Mouse (Mus musculus): ENCODE results near the gene Chaf1a.

Gene Chaf1a

GRCm38 (mm10) chr17:56040030-56040856 is at the start of gene Chaf1a:
Gene Chaf1a (plus strand): TSS chr17:56040439.
- peak; percentile 92 to 94 for DNase-seq (ENCODE audit: low spot score in 2 of 2)

DNA sequence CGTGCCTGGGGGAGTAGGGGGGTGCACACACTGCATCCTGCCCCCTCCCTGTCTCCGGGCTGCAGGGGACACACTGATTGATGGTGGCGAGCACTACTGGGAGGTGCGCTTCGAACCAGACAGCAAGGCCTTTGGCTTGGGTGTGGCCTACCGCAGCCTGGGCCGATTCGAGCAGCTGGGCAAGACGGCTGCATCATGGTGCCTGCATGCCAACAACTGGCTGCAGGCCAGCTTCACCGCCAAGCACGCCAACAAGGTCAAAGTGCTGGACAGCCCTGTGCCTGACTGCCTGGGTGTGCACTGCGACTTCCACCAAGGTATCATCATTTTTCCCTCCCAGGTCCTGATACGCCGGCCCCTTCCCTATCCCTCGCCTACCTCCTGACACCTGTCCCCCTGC is 44.2 kb upstream of the Chaf1a start:
- no peak for DNase-seq (ENCODE audit: low spot score in 2 of 2)

DNA sequence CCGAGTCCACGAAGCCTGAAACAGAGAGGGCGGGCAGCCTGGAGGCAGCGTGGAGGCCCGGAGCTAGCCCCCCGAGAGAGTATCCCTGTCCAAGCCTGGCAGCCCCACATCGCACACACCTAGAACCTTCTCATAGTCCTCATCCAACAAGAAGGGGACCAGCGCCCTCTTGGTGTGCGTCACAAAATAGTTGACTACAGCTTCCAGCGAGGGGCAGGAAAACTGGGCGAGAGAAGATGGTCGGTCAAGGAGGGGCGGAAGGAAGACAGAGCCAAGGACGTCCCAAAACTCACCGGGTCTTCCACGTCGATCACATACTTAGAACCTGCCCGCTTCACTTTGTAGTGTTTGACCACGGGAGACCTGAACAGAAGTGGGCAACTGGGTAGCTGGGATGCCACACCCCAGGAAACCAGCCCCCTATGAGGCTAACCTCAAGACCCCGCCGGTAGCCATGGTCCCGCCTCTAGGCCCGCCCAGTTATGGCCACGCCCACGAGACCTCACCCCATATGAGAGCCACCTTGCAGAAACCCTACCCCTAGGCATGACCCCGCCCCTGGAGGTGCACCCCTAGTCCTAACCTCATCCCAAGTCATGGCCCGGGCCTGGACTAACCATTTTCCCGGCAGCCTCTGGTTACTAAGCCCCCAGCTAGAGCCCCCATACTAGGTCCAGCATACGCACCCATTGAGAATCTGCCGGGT is 40.3 kb upstream of the Chaf1a start:
- DNase-seq (ENCODE audit: low spot score in 2 of 2) = no peak

GRCm38 (mm10) chr17:56003000-56003399 is 37.2 kb upstream of the Chaf1a start:
- DNase-seq (ENCODE audit: low spot score in 2 of 2) = no peak

- no peak for DNase-seq (ENCODE audit: low spot score in 2 of 2)
Measured at GRCm38 (mm10) chr17:56005415-56006061, 34.7 kb upstream of the Chaf1a start, which contains the start of the genes Stap2 and Mpnd. Gene Stap2 (minus strand): TSS chr17:56005584. Gene Mpnd (plus strand): TSS chr17:56005711.

- no peak for DNase-seq (ENCODE audit: low spot score in 2 of 2)
Measured at GRCm38 (mm10) chr17:56006956-56007355, 33.3 kb upstream of the Chaf1a start.

DNA sequence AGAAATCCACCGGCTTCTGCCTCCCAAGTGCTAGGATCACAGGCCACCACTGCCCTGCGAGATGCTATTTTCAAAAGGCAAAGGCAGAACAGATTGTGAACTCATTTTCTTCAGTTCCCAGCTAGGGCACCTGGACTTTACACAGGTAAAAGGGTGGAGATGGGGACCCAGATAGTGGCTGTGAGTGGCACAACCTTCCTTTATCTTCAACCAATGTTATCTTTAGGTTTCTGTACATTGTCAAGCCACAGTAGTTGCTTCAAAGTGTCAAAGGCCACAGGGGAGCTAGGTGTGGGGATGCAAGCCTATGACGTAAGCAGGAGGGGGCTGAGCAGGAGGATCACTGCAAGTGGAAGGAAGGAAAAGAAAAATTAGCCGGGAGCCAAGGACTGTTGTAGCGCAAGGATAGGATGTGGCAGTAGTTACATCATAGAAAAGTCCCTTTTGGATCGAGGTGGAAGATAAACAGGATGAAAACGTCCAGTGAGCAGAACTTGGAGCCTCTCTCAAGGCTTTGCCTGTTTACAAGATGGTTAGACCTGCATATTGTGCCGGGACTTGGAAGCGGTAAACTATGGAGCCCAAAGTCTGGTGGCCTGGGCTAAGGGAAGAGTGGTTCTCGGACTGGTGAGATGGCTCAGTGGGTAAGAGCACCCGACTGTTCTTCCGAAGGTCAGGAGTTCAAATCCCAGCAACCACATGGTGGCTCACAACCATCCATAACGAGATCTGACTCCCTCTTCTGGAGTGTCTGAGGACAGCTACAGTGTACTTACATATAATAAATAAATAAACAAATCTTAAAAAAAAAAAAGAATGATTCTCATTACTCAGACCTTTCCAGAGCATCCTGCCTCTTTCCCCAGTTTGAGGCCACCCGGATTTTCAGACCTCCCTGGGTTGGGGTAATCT is 32.5 kb upstream of the Chaf1a start:
- DNase-seq (ENCODE audit: low spot score in 2 of 2) = no peak

DNA sequence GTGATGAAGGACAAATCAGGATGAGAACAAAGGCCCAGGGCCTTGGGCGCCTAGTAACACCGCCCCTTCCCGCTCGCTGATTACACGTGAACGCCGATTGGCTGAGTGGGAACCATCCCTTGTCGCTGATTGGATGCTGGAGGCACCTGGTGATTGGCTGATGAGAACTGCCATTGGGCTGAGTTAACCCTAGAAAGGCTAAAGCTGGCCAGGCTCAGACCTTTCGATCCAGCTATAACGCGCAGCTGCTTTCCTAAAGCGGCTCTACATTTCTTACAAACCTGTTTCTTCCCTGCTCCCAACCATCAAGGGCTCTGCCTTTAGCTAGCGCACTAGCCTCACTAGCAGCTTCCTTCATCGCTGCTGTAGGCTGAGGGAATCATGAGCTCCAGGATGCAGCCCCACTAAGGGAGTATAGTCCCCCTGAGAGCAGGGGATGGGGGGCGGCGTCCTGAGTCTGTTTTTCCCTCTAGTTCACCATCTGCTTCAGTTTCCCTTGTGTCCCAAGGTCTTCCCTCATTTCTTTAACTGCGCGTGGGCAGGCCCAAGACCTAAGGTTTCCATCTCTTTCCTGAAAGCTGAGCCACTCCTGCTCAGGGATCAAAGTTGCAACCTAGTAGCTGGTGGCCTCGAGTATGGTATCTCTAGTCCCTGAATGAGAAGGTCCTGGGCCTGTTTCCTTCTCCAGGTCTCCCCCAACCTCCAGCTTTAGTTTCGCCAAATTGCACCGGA is 31.7 kb upstream of the Chaf1a start:
- peak; percentile 76 to 77 for DNase-seq (ENCODE audit: low spot score in 2 of 2)

- DNase-seq (ENCODE audit: low spot score in 2 of 2) = peak; percentile 77 to 79
Measured at GRCm38 (mm10) chr17:56009088-56009961, 30.9 kb upstream of the Chaf1a start.

DNA sequence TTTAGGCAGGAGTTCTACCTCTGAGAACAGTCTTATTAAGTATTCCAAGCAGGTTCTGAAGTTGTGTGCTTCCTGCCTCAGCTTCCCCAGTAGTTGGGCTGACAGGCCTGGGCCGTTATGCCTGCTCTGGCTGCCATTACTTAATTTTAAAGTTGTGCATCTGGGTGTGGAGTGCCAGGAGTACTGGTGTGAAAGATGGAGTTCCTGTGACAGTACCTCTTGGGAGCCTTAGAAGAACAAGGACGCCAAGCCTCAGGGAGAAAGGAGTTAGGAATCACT is 30.3 kb upstream of the Chaf1a start:
- DNase-seq (ENCODE audit: low spot score in 2 of 2) = no peak

GRCm38 (mm10) chr17:56010255-56010654 is 30.0 kb upstream of the Chaf1a start:
- no peak for DNase-seq (ENCODE audit: low spot score in 2 of 2)

DNA sequence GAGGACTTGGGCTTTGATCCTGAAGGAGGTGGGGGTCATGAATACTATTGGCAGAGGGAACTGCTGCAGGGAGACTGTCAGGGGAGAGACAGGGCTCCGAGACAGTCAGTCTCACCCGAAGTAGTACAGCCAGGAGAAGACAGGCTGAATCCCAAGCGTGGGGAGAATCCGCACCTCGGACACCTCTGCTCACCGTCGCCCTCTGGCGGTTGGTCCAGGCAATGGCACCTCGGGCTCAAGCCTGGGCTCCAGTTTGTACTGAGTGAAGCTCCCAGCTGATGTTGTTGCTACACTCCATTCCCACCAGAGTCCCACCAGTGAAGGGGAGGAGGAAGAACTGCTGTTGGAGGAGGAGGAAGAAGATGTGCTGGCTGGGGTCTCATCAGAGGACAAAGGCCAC is 29.6 kb upstream of the Chaf1a start:
- peak; percentile 65 to 83 for DNase-seq (ENCODE audit: low spot score in 2 of 2)

DNA sequence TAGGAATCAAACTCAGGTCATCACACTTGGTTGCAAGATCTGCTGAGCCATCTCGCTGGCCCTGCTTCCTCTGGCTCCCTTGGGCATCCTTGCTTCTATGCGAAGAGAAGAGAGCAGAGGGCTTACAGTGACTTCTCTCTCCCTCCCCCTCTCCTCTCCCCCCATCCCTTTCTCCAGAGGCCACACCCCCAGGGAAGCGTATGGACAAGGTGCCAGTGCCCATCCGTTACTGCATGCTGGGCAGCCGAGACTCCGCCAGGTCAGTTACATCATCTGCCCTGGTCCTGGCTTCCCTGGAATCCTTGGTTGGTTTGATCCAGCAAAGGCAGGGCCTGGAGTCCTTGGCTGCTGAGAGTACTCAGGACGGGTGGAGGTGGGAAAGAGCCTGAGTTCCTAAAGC is 28.8 kb upstream of the Chaf1a start:
- DNase-seq (ENCODE audit: low spot score in 2 of 2) = no peak

- DNase-seq (ENCODE audit: low spot score in 2 of 2) = no peak
Measured at GRCm38 (mm10) chr17:56015293-56015692, 24.9 kb upstream of the Chaf1a start.

- DNase-seq (ENCODE audit: low spot score in 2 of 2) = no peak
Measured at GRCm38 (mm10) chr17:56016382-56016781, 23.9 kb upstream of the Chaf1a start.

DNA sequence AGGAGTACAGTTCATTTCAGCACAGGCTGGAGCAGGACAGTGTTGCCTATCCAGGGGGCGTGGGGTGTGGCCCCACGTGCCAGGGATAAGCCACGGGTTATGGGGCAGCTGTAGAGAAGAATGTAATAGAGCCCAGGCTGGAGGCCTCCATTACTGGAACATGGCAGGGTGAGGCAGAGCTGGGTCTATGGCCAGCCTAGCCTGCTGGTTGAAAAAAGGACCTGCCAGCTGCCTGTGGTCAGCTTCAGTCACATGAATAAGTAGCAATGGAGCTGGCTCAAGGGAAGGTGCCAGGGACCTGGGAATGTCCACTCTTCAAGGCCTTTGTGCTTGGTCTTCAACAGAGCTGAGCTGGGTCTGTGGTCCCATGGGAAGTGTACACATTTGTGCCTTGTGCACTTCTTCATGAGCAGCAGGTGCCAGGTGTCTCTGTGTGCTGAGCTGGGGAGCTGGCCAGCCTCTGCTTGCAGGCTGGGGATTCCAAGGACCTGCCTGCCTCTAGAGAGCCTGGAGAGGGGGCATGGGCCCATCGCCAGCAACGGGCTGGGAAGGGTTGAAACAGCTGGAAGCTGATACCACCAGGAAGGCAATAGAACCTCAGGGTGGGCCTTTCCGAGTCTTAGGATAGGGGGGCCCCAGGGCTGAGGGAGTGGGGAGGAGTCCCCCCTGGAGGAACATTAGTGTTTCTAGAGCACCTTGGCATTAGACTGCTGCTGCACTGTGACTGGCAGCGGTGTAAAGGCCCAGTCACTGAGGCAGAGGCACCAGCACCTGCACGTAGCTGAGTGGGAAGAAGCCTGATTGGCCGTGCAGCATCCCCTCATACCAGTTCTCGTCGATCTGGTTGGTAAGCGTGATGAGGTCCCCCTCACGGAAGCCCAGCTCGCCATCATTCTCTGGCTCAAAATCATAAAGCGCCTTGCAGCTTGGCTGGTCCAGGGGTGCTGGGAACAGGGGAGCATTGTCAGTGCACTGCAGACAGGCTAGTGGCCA is 23.1 kb upstream of the Chaf1a start:
- DNase-seq (ENCODE audit: low spot score in 2 of 2) = no peak

GRCm38 (mm10) chr17:56017848-56018247 is 22.4 kb upstream of the Chaf1a start:
- DNase-seq (ENCODE audit: low spot score in 2 of 2) = no peak

DNA sequence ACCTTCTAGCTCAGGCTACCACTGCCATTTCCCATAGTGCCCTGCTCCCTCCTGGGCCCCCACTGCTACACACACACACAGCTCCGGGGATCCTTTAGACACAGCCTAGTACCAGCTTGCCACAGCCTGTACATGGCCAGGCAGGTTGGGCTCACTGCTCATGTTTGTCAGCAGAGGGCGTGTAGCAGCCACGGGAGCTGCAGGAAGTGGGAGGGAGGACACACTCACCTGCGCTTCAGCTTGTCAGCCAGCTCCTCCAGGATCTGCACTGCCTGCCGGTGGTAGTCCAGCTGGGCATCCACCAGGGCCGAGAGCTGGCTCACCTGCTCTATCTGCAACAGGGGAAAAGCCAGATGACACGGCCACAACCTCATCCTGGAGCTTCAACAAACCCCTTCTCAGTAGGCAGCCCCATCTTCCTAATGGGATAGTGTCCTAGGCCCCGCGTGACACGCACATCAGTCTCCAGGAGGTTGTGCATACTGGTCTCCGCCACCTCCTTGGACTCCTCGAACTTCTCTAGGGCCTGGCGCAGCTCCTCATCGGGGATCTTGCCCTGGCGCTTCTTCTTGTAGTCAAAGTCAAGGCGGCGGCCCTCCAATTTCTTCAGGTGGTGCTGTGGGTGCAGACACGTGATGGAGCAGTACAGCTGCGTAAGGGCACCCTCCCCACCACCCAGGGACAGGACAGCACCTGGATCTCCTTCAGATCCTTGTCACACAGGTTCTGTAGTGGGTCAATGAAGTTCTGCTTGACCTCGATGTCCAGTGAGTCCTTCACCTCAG is 21.7 kb upstream of the Chaf1a start:
- DNase-seq (ENCODE audit: low spot score in 2 of 2) = peak in 1 of 2 experiments; percentile 55

Data from spleen, postnatal 14 days (tissue).